In genomic region chr12:77989766-77990165, GRCm38 (mm10) we compare ENCODE assay signal across 23 mouse cellular contexts.
DNase-seq lines count a peak whose midpoint lies in the region; ATAC-seq lines count a peak whose summit lies in the region.
"Had no signal": no experiment of that assay in that cellular context is flagged by ENCODE, and none has a peak within 500 bp of the region (broad histone marks: within the 10 kb centered on the region; RNA-seq: fewer than 3 reads in every experiment).

No protein-coding gene starts in this region.

- DNase-seq in kidney, adult 11 months: peak; percentile 14
- DNase-seq in kidney, postnatal 4 days: no peak
- peak; percentile 38 for DNase-seq in kidney, adult 9 months
- no peak for DNase-seq in kidney, postnatal 14 days
- DNase-seq in fat pad, adult 2 months (ENCODE audit: extremely low read depth, low read depth, low spot score): peak; percentile 28
- DNase-seq in left cerebral cortex, adult 11 months (ENCODE audit: low spot score): no peak
- DNase-seq in cerebellum, adult 11-12 months: no peak
- DNase-seq: adrenal gland, postnatal 10 days; adrenal gland, postnatal 36 days; cerebellum, adult 11 months; cerebellum, adult 8-10 months; cerebellum, postnatal 10 days; cerebellum, postnatal 36 days; embryo, embryonic 11 days; gastrocnemius, postnatal 25 days; heart, adult 18-20 months; heart, postnatal 14 days; heart, postnatal 4 days had no signal

- H3K4me1 ChIP-seq in limb, embryonic 13.5 days: no peaks in the 10 kb centered on the region
- H3K4me1 ChIP-seq: heart, embryonic 13.5 days had no signal

- no peak overlapping the region for H3K9ac ChIP-seq in limb, embryonic 13.5 days
- H3K9ac ChIP-seq: forebrain, embryonic 15.5 days; heart, embryonic 13.5 days; hindbrain, embryonic 14.5 days had no signal

- H3K36me3 ChIP-seq in limb, embryonic 13.5 days: no peaks in the 10 kb centered on the region
- H3K36me3 ChIP-seq: forebrain, embryonic 15.5 days; heart, embryonic 13.5 days had no signal

- H3K27ac ChIP-seq in limb, embryonic 13.5 days: peak overlapping the region; percentile 22; the same call in 1 of the 2 replicates
- H3K27ac ChIP-seq: forebrain, embryonic 15.5 days; heart, embryonic 13.5 days; hindbrain, embryonic 14.5 days; hindbrain, postnatal 0 days had no signal

- no peaks in the 10 kb centered on the region for H3K9me3 ChIP-seq in limb, embryonic 13.5 days
- H3K9me3 ChIP-seq: forebrain, embryonic 15.5 days; heart, embryonic 13.5 days had no signal

- no peak for ATAC-seq in limb, embryonic 13.5 days (ENCODE audit: low FRiP score, low read depth)
- ATAC-seq: forebrain, embryonic 15.5 days; hindbrain, postnatal 0 days had no signal

- no peak overlapping the region for H3K4me2 ChIP-seq in limb, embryonic 13.5 days (replicated peaks)
- H3K4me2 ChIP-seq: forebrain, embryonic 15.5 days; heart, embryonic 13.5 days; hindbrain, embryonic 14.5 days had no signal

- H3K27me3 ChIP-seq in limb, embryonic 13.5 days: no peaks in the 10 kb centered on the region
- H3K27me3 ChIP-seq: forebrain, embryonic 15.5 days; heart, embryonic 13.5 days had no signal

- no peak overlapping the region for H3K4me3 ChIP-seq in limb, embryonic 13.5 days
- H3K4me3 ChIP-seq: forebrain, embryonic 15.5 days; heart, embryonic 13.5 days had no signal

- 21% methylated on average over 3 of the region's 3 CpGs for WGBS in limb, embryonic 13.5 days

Comparison
In these comparisons a context has a peak if more than half of its experiments do, and no peak if none do; other contexts are left out.
1. DNase-seq: peak in kidney, adult 11 months (single experiment), kidney, adult 9 months (single experiment) and fat pad, adult 2 months (single experiment); none in kidney, postnatal 4 days (0 of 2), kidney, postnatal 14 days (single experiment), left cerebral cortex, adult 11 months (single experiment) and cerebellum, adult 11-12 months (single experiment).